Mouse (Mus musculus): ENCODE data around the gene Akna.

Gene Akna

DNA sequence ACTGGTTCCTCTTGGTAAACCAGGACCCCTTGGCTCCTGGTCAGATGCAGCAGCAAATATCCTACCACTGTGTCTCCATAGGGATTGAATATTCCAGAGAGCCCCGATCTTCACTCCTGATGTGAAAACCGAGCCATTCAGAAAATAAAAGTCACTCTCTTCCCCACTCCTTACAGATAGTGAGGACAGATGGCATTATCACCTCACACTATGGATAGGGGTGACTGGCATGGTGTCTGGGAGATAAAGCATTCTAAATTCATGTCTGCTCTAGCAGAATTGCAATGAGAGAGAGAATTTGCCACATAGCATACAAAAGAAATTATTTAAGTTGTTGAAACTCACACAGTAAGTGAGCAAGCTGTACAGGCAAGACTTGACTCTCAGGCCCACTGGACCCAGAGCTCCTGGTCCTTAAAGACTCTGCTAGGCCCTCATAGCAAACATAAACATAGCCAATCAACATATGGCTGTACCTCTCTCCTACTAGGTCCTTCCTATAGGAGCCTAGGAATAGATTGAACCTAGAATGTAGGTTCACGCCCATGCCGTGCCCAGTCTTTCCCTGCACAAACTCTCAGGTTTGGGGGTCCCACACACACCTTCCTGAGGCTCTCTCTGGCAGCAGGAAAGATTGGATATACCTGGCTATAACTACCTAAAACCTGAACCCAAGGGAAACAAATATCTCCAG, 20.3 kb downstream of the Akna start:
- no peak for DNase-seq

DNA sequence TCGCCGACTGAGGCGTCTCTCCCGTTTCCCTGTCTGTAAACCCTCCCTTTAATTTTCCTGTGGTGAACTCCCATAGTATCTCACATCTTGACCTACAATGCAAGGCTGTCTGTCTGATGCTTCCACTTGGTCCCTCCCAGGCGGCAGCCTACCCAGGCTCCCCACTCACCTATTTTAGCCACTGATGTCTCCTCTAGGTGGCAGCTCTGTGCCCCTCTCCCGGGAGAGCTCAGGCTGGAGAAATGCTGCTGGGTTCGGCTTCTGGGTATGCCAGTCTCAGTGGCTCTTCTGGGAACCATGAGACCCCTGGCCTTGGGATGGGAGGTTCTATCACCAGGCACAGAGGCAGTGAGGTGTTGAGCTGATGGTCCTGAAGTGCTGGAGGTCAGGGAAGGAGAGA, 25.7 kb downstream of the Akna start:
- peak in 1 of 2 experiments; percentile 16 for DNase-seq

- peak; percentile 58 to 59 for DNase-seq
Measured at GRCm38 (mm10) chr4:63375367-63375766, 27.8 kb downstream of the Akna start.

- no peak for DNase-seq
Measured at GRCm38 (mm10) chr4:63374331-63374730, 28.8 kb downstream of the Akna start.

DNA sequence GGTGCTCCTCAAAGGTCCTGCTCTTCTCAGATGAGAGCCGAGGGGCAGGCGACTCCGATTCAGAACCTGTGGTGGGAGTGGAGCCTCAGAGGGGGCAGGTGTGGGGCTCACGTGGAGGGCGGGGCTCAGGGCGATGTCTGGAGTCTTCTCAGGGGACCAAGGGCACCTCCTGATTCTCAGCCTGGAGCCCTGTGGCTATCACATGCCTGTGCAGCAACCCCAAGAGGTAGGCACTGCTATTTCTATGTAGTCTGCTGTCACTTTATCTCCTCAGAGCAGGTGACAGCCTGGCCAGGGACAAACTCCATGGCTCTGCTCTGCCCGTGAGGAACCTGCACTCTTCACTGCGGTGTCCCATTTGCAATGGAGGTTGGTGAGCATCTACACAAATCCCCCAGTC, 29.8 kb downstream of the Akna start:
- DNase-seq = no peak

- DNase-seq = peak; percentile 44 to 55
Measured at GRCm38 (mm10) chr4:63371890-63372289, 31.3 kb downstream of the Akna start.

- DNase-seq = no peak
Measured at GRCm38 (mm10) chr4:63370897-63371296, 32.3 kb downstream of the Akna start.

DNA sequence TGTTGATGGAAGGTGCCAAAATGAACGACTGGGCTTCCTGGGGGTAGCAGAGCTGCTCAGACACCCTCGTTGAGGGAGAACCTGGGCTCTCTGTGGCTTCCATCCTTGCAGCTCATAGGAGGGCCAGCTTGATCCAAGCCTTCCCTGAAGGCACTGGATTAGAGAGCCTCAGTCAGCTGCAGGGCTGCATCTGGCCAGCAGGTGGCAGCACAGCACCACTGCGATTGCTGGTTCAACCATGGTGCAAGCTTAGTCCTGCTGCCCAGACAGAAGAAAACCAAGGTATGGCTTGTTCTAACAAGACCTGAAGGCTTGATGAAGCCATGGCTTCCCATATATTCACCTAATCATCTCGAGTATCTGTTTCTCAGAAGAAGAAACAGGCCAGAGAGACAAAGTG, 34.6 kb downstream of the Akna start:
- peak; percentile 93 to 94 for DNase-seq

GRCm38 (mm10) chr4:63362150-63362549, 41.0 kb downstream of the Akna start, which contains the start of gene Orm2:
Gene Orm2, plus strand, starts transcription at chr4:63362449.
- no peak for DNase-seq

GRCm38 (mm10) chr4:63359861-63360260, 43.3 kb downstream of the Akna start:
- no peak for DNase-seq

- no peak for DNase-seq
Measured at GRCm38 (mm10) chr4:63356981-63357570, 46.1 kb downstream of the Akna start.

- DNase-seq = no peak
Measured at GRCm38 (mm10) chr4:63355877-63356665, 47.1 kb downstream of the Akna start, which contains the start of gene Orm3. Gene Orm3, plus strand, starts transcription at chr4:63356162.

GRCm38 (mm10) chr4:63348524-63348923, 54.6 kb downstream of the Akna start:
- DNase-seq = no peak

DNA sequence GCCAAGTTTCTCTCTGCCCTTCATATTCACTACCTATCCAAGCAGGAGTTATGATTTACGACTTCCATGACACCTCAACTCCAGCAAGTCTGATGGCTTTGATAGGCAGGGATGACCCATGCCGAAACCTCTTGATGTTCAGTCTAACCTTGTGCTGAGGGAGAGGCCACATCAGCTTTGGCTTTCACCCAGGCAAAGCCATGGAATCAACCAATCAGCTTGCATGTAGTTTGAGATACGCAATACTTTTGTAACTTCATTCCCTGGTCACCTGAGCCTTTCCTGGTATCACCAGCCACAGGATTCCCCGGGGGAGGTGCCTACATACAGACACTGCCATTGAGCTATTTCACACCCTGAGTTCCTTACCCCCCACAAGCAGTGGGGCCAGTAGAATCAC, 56.5 kb downstream of the Akna start:
- no peak for DNase-seq

DNA sequence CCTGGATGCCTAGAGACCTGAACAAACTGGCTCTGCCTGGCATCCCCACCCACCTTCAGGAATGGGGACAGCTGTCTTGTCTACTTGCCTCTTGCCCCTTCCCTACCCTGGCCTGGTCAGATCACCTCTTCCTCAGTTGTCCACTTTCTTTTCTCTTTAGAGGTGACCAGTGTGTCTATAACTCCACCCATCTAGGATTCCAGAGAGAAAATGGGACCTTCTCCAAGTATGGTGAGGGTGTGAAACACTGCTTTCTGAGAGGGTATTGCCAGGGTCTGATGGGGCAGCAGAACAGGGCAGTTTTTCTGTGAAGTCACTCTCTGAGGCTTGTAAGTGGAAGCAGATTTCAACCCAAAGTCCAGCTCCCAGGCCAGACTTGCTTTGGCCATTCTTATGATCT, 57.9 kb downstream of the Akna start:
- DNase-seq = no peak

DNA sequence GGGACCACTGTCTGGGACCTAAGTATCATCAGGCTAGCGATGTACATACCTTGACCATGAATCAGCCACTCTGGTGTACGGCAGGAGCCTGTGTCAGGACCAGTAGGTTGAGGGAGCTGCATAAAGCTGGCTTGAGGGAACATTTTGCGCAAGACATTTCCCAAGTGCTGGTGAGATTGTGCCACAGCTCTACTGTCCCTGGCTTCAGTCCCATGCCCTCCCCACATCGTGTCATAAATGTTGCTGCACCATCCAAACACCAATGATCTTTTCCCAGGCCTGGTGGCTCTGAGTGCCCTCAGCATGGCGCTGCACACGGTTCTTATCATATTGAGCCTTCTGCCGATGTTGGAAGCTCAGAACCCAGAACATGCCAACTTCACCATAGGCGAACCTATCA, 58.9 kb downstream of the Akna start, which contains the start of gene Orm1:
TSS of gene Orm1 (plus strand) at position 266 of the 400 bp plus-strand sequence.
- no peak for DNase-seq

DNA sequence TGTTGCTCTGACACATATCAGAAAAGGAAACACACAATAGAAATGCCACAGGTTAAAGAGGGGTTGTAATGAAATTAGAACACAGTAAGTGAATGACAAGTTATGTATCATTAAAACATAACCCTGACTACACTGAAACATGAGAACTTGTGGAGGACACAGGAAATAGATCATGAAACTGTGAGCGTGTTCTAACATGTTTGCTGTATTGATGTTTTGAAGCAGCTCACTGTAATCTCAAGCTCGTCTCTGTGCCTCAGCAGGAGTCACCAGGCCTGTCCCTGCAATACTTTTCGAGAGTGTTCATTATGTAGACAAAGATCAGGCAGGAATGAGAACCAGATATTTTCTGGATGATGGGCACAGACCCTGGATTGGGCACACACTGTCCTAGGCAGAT, 59.5 kb downstream of the Akna start:
- no peak for DNase-seq

- no peak for DNase-seq
Measured at GRCm38 (mm10) chr4:63342491-63342890, 60.7 kb downstream of the Akna start.

DNA sequence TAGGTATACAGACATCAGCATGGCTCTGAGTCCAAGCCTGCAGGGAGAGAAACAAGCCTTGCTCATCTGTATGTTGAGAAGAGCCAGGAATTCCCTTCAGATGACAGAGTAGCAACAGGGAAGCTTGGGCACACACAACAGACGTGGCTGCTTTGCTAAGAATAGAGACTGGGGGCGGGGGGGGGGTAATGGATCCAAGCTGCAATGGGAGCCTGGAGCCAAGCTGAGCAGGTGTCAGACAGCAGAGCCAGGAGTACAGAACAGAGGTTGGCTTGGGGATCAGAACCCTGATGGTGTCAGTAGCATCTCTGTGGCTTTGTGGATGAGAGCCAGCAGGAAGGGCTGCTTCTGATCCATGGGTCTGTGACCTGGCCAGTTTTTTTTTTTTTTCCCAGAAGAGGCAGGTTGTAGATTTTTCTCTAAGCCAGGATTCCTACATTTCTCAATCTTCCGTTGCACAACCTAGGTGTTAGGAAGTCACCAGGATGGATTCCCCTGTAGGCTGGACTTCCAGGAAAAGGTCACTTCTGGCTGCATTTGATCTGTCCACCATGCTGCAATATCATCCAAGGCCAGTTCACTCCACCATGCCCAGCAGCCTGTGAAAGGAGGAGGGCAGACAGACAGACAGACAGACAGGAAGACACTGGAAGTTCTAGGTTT, 64.6 kb downstream of the Akna start:
- DNase-seq = no peak

- DNase-seq = no peak
Measured at GRCm38 (mm10) chr4:63333403-63333802, 69.8 kb downstream of the Akna start.

GRCm38 (mm10) chr4:63323275-63323815, 79.8 kb downstream of the Akna start:
- DNase-seq = no peak

DNA sequence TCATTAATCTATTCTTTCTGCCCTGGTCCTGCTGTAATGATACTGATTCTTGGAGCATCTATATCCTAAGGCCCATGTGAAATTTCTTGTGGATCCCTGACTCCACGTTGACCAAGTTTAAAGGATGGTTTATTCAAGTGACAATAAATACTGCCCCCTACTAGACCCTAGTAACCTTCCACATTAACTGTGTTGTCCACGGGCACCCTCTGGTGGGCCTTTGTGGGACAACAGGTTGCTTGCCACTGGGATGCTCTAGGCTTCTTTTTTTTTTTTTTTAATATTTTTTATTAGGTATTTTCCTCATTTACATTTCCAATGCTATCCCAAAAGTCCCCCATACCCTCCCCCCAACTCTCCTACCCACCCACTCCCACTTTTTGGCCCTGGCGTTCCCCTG, 83.6 kb downstream of the Akna start:
- peak; percentile 90 to 91 for DNase-seq

Data from kidney, postnatal 4 days (tissue).